Mouse (Mus musculus): ENCODE results near the gene Acss3. TPM values are rescaled to one million over a fixed set of nuclear protein-coding genes. Genes with fewer than 3 reads are reported as not detected.

Acss3 gene
- polyA plus RNA-seq, 1 experiment = 1.3 TPM

GRCm38 (mm10) chr10:107021118-107021517 lies 102.3 kb downstream of the Acss3 start:
- Histone ChIP-seq H3K4me1 (ENCODE audit: control insufficient read depth, insufficient read depth, low read length) (no peaks in the 10 kb centered on the region), H3K27ac (ENCODE audit: control insufficient read depth, insufficient read depth, low read depth, low read length) (no peak overlapping the region), H3K27me3 (ENCODE audit: control insufficient read depth, insufficient read depth, low read length) (no peaks in the 10 kb centered on the region), H3K36me3 (ENCODE audit: control insufficient read depth, insufficient read depth, low read length) (no peaks in the 10 kb centered on the region), H3K4me3 (ENCODE audit: control insufficient read depth, low read depth, low read length) (no peak overlapping the region)
- no peak for TF ChIP-seq CTCF (IDR thresholded peaks at IDR 0.05; ENCODE audit: control insufficient read depth, insufficient read depth, insufficient replicate concordance, low read depth, low read length)
- no peak for TF ChIP-seq POLR2A (IDR thresholded peaks at IDR 0.05; ENCODE audit: control insufficient read depth, low read depth, low read length)

- TF ChIP-seq CTCF (IDR thresholded peaks at IDR 0.05; ENCODE audit: control insufficient read depth, insufficient read depth, insufficient replicate concordance, low read depth, low read length) (no peak), POLR2A (IDR thresholded peaks at IDR 0.05; ENCODE audit: control insufficient read depth, low read depth, low read length) (no peak)
- Histone ChIP-seq H3K27ac (ENCODE audit: control insufficient read depth, insufficient read depth, low read depth, low read length) (no peak overlapping the region), H3K36me3 (ENCODE audit: control insufficient read depth, insufficient read depth, low read length) (no peaks in the 10 kb centered on the region), H3K4me3 (ENCODE audit: control insufficient read depth, low read depth, low read length) (no peak overlapping the region), H3K4me1 (ENCODE audit: control insufficient read depth, insufficient read depth, low read length) (no peaks in the 10 kb centered on the region), H3K27me3 (ENCODE audit: control insufficient read depth, insufficient read depth, low read length) (no peaks in the 10 kb centered on the region)
Observed at GRCm38 (mm10) chr10:107011142-107011541, 112.3 kb downstream of the Acss3 start.

- H3K4me1 ChIP-seq (ENCODE audit: control insufficient read depth, insufficient read depth, low read length) = no peaks in the 10 kb centered on the region
- TF ChIP-seq CTCF (IDR thresholded peaks at IDR 0.05; ENCODE audit: control insufficient read depth, insufficient read depth, insufficient replicate concordance, low read depth, low read length) (no peak), POLR2A (IDR thresholded peaks at IDR 0.05; ENCODE audit: control insufficient read depth, low read depth, low read length) (no peak)
- no peaks in the 10 kb centered on the region for H3K27me3 ChIP-seq (ENCODE audit: control insufficient read depth, insufficient read depth, low read length)
- no peak overlapping the region for H3K4me3 ChIP-seq (ENCODE audit: control insufficient read depth, low read depth, low read length)
- H3K36me3 ChIP-seq (ENCODE audit: control insufficient read depth, insufficient read depth, low read length) = no peaks in the 10 kb centered on the region
- H3K27ac ChIP-seq (ENCODE audit: control insufficient read depth, insufficient read depth, low read depth, low read length) = no peak overlapping the region
Observed at GRCm38 (mm10) chr10:106998052-106998625, 125.3 kb downstream of the Acss3 start.

GRCm38 (mm10) chr10:106989478-106989877 lies 134.0 kb downstream of the Acss3 start:
- Histone ChIP-seq H3K36me3 (ENCODE audit: control insufficient read depth, insufficient read depth, low read length) (no peaks in the 10 kb centered on the region), H3K27me3 (ENCODE audit: control insufficient read depth, insufficient read depth, low read length) (no peaks in the 10 kb centered on the region), H3K4me1 (ENCODE audit: control insufficient read depth, insufficient read depth, low read length) (no peaks in the 10 kb centered on the region), H3K4me3 (ENCODE audit: control insufficient read depth, low read depth, low read length) (no peak overlapping the region), H3K27ac (ENCODE audit: control insufficient read depth, insufficient read depth, low read depth, low read length) (no peak overlapping the region)
- no peak for TF ChIP-seq CTCF (IDR thresholded peaks at IDR 0.05; ENCODE audit: control insufficient read depth, insufficient read depth, insufficient replicate concordance, low read depth, low read length)
- no peak for TF ChIP-seq POLR2A (IDR thresholded peaks at IDR 0.05; ENCODE audit: control insufficient read depth, low read depth, low read length)

- no peaks in the 10 kb centered on the region for H3K36me3 ChIP-seq (ENCODE audit: control insufficient read depth, insufficient read depth, low read length)
- H3K4me3 ChIP-seq (ENCODE audit: control insufficient read depth, low read depth, low read length) = no peak overlapping the region
- no peaks in the 10 kb centered on the region for H3K27me3 ChIP-seq (ENCODE audit: control insufficient read depth, insufficient read depth, low read length)
- H3K4me1 ChIP-seq (ENCODE audit: control insufficient read depth, insufficient read depth, low read length) = no peaks in the 10 kb centered on the region
- no peak overlapping the region for H3K27ac ChIP-seq (ENCODE audit: control insufficient read depth, insufficient read depth, low read depth, low read length)
- no peak for TF ChIP-seq CTCF (IDR thresholded peaks at IDR 0.05; ENCODE audit: control insufficient read depth, insufficient read depth, insufficient replicate concordance, low read depth, low read length)
- TF ChIP-seq POLR2A (IDR thresholded peaks at IDR 0.05; ENCODE audit: control insufficient read depth, low read depth, low read length) = no peak
Observed at GRCm38 (mm10) chr10:106975193-106976141, 148.0 kb downstream of the Acss3 start.

GRCm38 (mm10) chr10:106959026-106959425 lies 164.4 kb downstream of the Acss3 start:
- H3K36me3 ChIP-seq (ENCODE audit: control insufficient read depth, insufficient read depth, low read length) = no peaks in the 10 kb centered on the region
- H3K4me3 ChIP-seq (ENCODE audit: control insufficient read depth, low read depth, low read length) = no peak overlapping the region
- TF ChIP-seq POLR2A (IDR thresholded peaks at IDR 0.05; ENCODE audit: control insufficient read depth, low read depth, low read length) (no peak), CTCF (IDR thresholded peaks at IDR 0.05; ENCODE audit: control insufficient read depth, insufficient read depth, insufficient replicate concordance, low read depth, low read length) (no peak)
- no peaks in the 10 kb centered on the region for H3K27me3 ChIP-seq (ENCODE audit: control insufficient read depth, insufficient read depth, low read length)
- H3K27ac ChIP-seq (ENCODE audit: control insufficient read depth, insufficient read depth, low read depth, low read length) = no peak overlapping the region
- no peaks in the 10 kb centered on the region for H3K4me1 ChIP-seq (ENCODE audit: control insufficient read depth, insufficient read depth, low read length)

- Histone ChIP-seq H3K4me1 (ENCODE audit: control insufficient read depth, insufficient read depth, low read length) (no peaks in the 10 kb centered on the region), H3K4me3 (ENCODE audit: control insufficient read depth, low read depth, low read length) (no peak overlapping the region), H3K27me3 (ENCODE audit: control insufficient read depth, insufficient read depth, low read length) (no peaks in the 10 kb centered on the region), H3K27ac (ENCODE audit: control insufficient read depth, insufficient read depth, low read depth, low read length) (no peak overlapping the region), H3K36me3 (ENCODE audit: control insufficient read depth, insufficient read depth, low read length) (no peaks in the 10 kb centered on the region)
- TF ChIP-seq POLR2A (IDR thresholded peaks at IDR 0.05; ENCODE audit: control insufficient read depth, low read depth, low read length) (no peak), CTCF (IDR thresholded peaks at IDR 0.05; ENCODE audit: control insufficient read depth, insufficient read depth, insufficient replicate concordance, low read depth, low read length) (no peak)
Observed at GRCm38 (mm10) chr10:106941380-106941779, 182.1 kb downstream of the Acss3 start.

All from testis, adult 2 months (tissue).